Mouse (Mus musculus): Measurements from ENCODE around the gene Grin2d. TPM values are rescaled to one million over a fixed set of nuclear protein-coding genes. Genes with fewer than 3 reads are reported as not detected.
"Not testable (repeated sequence)": the region's sequence is repeated elsewhere in the genome, so short reads cannot be mapped to it uniquely, and the experiment has no call there.

The Grin2d gene
- polyA plus RNA-seq, 1 experiment from 2014 or later, result 0.13 TPM

DNA sequence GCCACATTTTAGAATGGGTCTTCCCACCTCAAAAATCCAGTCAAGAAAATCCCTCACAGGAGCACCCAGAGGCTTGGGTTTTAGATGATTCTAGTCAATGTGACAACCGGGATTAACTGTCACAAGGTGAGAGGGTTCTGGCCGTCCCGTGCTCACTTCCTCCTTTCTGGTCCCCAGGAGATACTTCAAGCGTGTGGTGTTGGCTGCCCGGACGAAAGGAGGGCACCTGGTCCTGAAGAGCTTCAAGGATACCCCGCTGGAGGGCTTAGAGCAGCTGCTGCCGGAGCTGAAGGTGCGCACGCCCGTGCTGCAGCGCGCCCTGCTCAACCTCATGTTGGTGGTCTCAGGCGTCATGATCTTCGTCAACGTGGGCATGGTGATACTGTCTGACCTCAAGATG is 31.0 kb upstream of the Grin2d start:
- Histone ChIP-seq H3K36me3 (replicated peaks; ENCODE audit: control insufficient read depth, insufficient read depth, low read depth, low read length) (no peaks in the 10 kb centered on the region), H3K9me3 (replicated peaks; ENCODE audit: control insufficient read depth, low read length) (no peaks in the 10 kb centered on the region), H3K27ac (replicated peaks; ENCODE audit: low read depth, low read length) (no peak overlapping the region), H3K4me3 (ENCODE audit: low read depth, low read length) (no peak overlapping the region), H3K4me2 (ENCODE audit: low read depth, low read length) (no peak overlapping the region), H3K4me1 (ENCODE audit: control insufficient read depth, insufficient read depth, low read length) (no peaks in the 10 kb centered on the region), H3K27me3 (ENCODE audit: control insufficient read depth, insufficient read depth, low read length) (no peaks in the 10 kb centered on the region), H3K9ac (replicated peaks; ENCODE audit: low read length) (no peak overlapping the region)
- 94% methylated on average over 16 of the region's 16 CpGs for WGBS
- ATAC-seq (replicated peaks; ENCODE audit: insufficient number of reproducible peaks, low FRiP score, low TSS enrichment, low read depth) (no peak), DNase-seq (ENCODE audit: low spot score) (no peak)

DNA sequence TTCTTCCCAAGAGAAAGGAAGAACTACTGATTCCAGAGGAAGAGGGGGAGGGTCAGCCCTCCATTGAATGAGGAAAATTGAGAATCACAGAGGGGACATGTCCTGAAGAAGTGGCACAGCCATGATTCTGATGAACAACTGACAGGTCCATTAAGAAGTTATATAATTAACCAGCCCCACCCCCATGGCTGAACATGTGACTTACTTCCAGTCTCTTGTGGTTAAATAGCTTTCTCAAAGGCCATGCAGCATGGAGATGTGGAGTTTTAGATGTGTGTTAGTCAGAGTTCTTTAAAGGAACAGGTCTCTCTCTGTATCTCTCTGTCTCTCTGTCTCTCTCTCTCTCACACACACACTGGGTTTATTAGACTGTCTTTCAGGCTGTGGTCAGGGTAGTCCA is 30.2 kb upstream of the Grin2d start:
- H3K36me3 ChIP-seq (replicated peaks; ENCODE audit: control insufficient read depth, insufficient read depth, low read depth, low read length), result no peaks in the 10 kb centered on the region
- H3K4me3 ChIP-seq (ENCODE audit: low read depth, low read length), result no peak overlapping the region
- no peaks in the 10 kb centered on the region for H3K4me1 ChIP-seq (ENCODE audit: control insufficient read depth, insufficient read depth, low read length)
- no peak overlapping the region for H3K9ac ChIP-seq (replicated peaks; ENCODE audit: low read length)
- H3K9me3 ChIP-seq (replicated peaks; ENCODE audit: control insufficient read depth, low read length), result no peaks in the 10 kb centered on the region
- DNase-seq (ENCODE audit: low spot score) (no peak), ATAC-seq (replicated peaks; ENCODE audit: insufficient number of reproducible peaks, low FRiP score, low TSS enrichment, low read depth) (no peak)
- H3K27me3 ChIP-seq (ENCODE audit: control insufficient read depth, insufficient read depth, low read length), result no peaks in the 10 kb centered on the region
- no peak overlapping the region for H3K27ac ChIP-seq (replicated peaks; ENCODE audit: low read depth, low read length)
- no peak overlapping the region for H3K4me2 ChIP-seq (ENCODE audit: low read depth, low read length)

DNA sequence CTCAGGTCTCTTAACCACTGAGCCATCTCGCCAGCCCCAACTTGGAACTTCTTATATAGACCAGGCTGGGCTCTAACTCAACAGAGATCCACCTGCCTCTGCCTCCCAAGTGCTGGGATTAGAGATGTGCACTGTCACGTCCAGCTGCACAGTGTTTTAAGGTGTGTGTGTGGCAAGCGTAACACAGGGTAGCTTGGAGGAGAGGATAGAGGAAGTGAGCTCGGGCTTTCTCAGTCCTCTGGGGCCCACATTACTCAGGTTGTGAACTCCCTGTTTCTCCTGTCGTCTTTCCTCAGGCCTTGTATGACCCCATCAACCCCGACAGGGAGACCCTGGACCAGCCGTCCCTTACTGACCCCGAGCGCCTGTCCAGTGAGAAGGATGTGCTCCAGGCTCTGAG is 28.4 kb upstream of the Grin2d start:
- Histone ChIP-seq H3K4me3 (ENCODE audit: low read depth, low read length) (no peak overlapping the region), H3K27ac (replicated peaks; ENCODE audit: low read depth, low read length) (no peak overlapping the region), H3K9me3 (replicated peaks; ENCODE audit: control insufficient read depth, low read length) (no peaks in the 10 kb centered on the region), H3K4me2 (ENCODE audit: low read depth, low read length) (no peak overlapping the region), H3K9ac (replicated peaks; ENCODE audit: low read length) (no peak overlapping the region), H3K27me3 (ENCODE audit: control insufficient read depth, insufficient read depth, low read length) (no peaks in the 10 kb centered on the region), H3K4me1 (ENCODE audit: control insufficient read depth, insufficient read depth, low read length) (no peaks in the 10 kb centered on the region), H3K36me3 (replicated peaks; ENCODE audit: control insufficient read depth, insufficient read depth, low read depth, low read length) (no peaks in the 10 kb centered on the region)
- DNase-seq (ENCODE audit: low spot score) (no peak), ATAC-seq (replicated peaks; ENCODE audit: insufficient number of reproducible peaks, low FRiP score, low TSS enrichment, low read depth) (no peak)
- WGBS, result 85% methylated on average over 9 of the region's 9 CpGs

GRCm38 (mm10) chr7:45902481-45903002 is 24.4 kb upstream of the Grin2d start:
- ATAC-seq (replicated peaks; ENCODE audit: insufficient number of reproducible peaks, low FRiP score, low TSS enrichment, low read depth) (no peak), DNase-seq (ENCODE audit: low spot score) (peak; percentile 30)
- Histone ChIP-seq H3K9ac (replicated peaks; ENCODE audit: low read length) (no peak overlapping the region), H3K27me3 (ENCODE audit: control insufficient read depth, insufficient read depth, low read length) (no peaks in the 10 kb centered on the region), H3K4me3 (ENCODE audit: low read depth, low read length) (no peak overlapping the region), H3K36me3 (replicated peaks; ENCODE audit: control insufficient read depth, insufficient read depth, low read depth, low read length) (no peaks in the 10 kb centered on the region), H3K9me3 (replicated peaks; ENCODE audit: control insufficient read depth, low read length) (no peaks in the 10 kb centered on the region), H3K4me2 (ENCODE audit: low read depth, low read length) (no peak overlapping the region), H3K27ac (replicated peaks; ENCODE audit: low read depth, low read length) (no peak overlapping the region), H3K4me1 (ENCODE audit: control insufficient read depth, insufficient read depth, low read length) (no peaks in the 10 kb centered on the region)
- whole genome bisulfite sequencing, result 76% methylated on average over 12 of the region's 12 CpGs

DNA sequence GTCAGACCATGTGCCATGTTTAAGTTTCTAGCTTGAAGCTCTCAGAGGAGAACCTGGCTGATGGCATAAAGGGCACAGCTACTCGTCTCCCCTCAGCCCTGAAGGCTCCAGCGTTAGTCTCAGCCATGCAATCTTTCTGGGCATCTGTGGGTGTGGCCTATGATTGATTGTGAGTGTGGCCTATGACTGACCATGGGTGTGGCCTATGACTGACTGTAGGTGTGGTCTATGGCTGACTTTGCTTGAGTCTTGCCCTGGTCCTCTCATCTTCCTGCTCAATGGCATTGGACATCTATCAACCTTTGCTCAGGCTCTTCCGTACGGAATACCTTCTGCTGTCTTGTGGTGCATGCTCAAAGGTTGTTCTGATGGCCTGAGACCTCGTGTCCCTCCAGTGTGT is 23.4 kb upstream of the Grin2d start:
- H3K9ac ChIP-seq (replicated peaks; ENCODE audit: low read length), result no peak overlapping the region
- H3K27ac ChIP-seq (replicated peaks; ENCODE audit: low read depth, low read length), result no peak overlapping the region
- no peaks in the 10 kb centered on the region for H3K9me3 ChIP-seq (replicated peaks; ENCODE audit: control insufficient read depth, low read length)
- no peaks in the 10 kb centered on the region for H3K27me3 ChIP-seq (ENCODE audit: control insufficient read depth, insufficient read depth, low read length)
- H3K4me1 ChIP-seq (ENCODE audit: control insufficient read depth, insufficient read depth, low read length), result no peaks in the 10 kb centered on the region
- H3K4me2 ChIP-seq (ENCODE audit: low read depth, low read length), result no peak overlapping the region
- H3K4me3 ChIP-seq (ENCODE audit: low read depth, low read length), result no peak overlapping the region
- no peak for ATAC-seq (replicated peaks; ENCODE audit: insufficient number of reproducible peaks, low FRiP score, low TSS enrichment, low read depth)
- no peaks in the 10 kb centered on the region for H3K36me3 ChIP-seq (replicated peaks; ENCODE audit: control insufficient read depth, insufficient read depth, low read depth, low read length)
- 53% methylated on average over 5 of the region's 5 CpGs for WGBS
- peak; percentile 33 for DNase-seq (ENCODE audit: low spot score)

GRCm38 (mm10) chr7:45898125-45898524 is 19.9 kb upstream of the Grin2d start:
- H3K27me3 ChIP-seq (ENCODE audit: control insufficient read depth, insufficient read depth, low read length); ATAC-seq (replicated peaks; ENCODE audit: insufficient number of reproducible peaks, low FRiP score, low TSS enrichment, low read depth); H3K27ac ChIP-seq (replicated peaks; ENCODE audit: low read depth, low read length); H3K9me3 ChIP-seq (replicated peaks; ENCODE audit: control insufficient read depth, low read length); H3K9ac ChIP-seq (replicated peaks; ENCODE audit: low read length); H3K4me1 ChIP-seq (ENCODE audit: control insufficient read depth, insufficient read depth, low read length); H3K4me3 ChIP-seq (ENCODE audit: low read depth, low read length); H3K36me3 ChIP-seq (replicated peaks; ENCODE audit: control insufficient read depth, insufficient read depth, low read depth, low read length); H3K4me2 ChIP-seq (ENCODE audit: low read depth, low read length): not testable (repeated sequence)
- peak; percentile 62 for DNase-seq (ENCODE audit: low spot score)
- 64% methylated on average over 4 of the region's 4 CpGs for WGBS

DNA sequence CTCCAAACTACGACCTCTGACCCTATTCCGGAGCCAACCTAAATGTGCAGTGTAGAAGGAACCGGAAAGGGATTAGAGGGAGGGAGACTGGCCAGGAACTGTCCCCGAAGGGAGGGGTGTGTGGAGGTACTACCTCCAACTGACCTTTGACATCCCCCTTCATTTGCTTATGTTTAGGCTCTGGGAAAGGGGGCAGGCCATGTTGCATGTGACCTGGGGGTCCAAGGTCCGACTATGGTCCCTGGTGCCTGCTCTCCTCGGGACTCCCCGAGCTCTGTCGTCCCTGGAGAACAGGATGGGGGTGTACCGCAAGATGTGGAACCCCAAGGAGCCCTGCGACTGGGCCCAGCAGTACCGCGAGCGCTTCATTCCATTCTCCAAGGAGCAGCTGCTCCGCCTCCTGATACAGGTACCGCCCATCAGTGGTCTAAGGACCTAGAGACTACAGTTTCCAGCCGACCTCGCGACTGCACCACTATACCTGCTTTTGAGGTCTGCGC is 19.1 kb upstream of the Grin2d start:
- no peaks in the 10 kb centered on the region for H3K4me1 ChIP-seq (ENCODE audit: control insufficient read depth, insufficient read depth, low read length)
- peak; percentile 59 for DNase-seq (ENCODE audit: low spot score)
- peak overlapping the region; percentile 84 for H3K4me2 ChIP-seq (ENCODE audit: low read depth, low read length)
- peak overlapping the region; percentile 72 for H3K9ac ChIP-seq (replicated peaks; ENCODE audit: low read length)
- peak overlapping the region; percentile 49 for H3K4me3 ChIP-seq (ENCODE audit: low read depth, low read length)
- H3K9me3 ChIP-seq (replicated peaks; ENCODE audit: control insufficient read depth, low read length), result no peaks in the 10 kb centered on the region
- no peak overlapping the region for H3K27ac ChIP-seq (replicated peaks; ENCODE audit: low read depth, low read length)
- H3K36me3 ChIP-seq (replicated peaks; ENCODE audit: control insufficient read depth, insufficient read depth, low read depth, low read length), result no peaks in the 10 kb centered on the region
- peak; percentile 56 for ATAC-seq (replicated peaks; ENCODE audit: insufficient number of reproducible peaks, low FRiP score, low TSS enrichment, low read depth)
- no peaks in the 10 kb centered on the region for H3K27me3 ChIP-seq (ENCODE audit: control insufficient read depth, insufficient read depth, low read length)
- 2% methylated on average over 19 of the region's 19 CpGs for WGBS

- under 1% methylated on average over 40 of the region's 40 CpGs for WGBS
- DNase-seq (ENCODE audit: low spot score) (peak; percentile 99), ATAC-seq (replicated peaks; ENCODE audit: insufficient number of reproducible peaks, low FRiP score, low TSS enrichment, low read depth) (peak; percentile 80)
- no peaks in the 10 kb centered on the region for H3K9me3 ChIP-seq (replicated peaks; ENCODE audit: control insufficient read depth, low read length)
- no peaks in the 10 kb centered on the region for H3K4me1 ChIP-seq (ENCODE audit: control insufficient read depth, insufficient read depth, low read length)
- no peaks in the 10 kb centered on the region for H3K27me3 ChIP-seq (ENCODE audit: control insufficient read depth, insufficient read depth, low read length)
- peak within 1 kb of the TSS; percentile 72 for H3K9ac ChIP-seq (replicated peaks; ENCODE audit: low read length)
- H3K4me2 ChIP-seq (ENCODE audit: low read depth, low read length), result peak within 1 kb of the TSS; percentile 84
- peak within 1 kb of the TSS; percentile 49 for H3K4me3 ChIP-seq (ENCODE audit: low read depth, low read length)
- H3K36me3 ChIP-seq (replicated peaks; ENCODE audit: control insufficient read depth, insufficient read depth, low read depth, low read length), result no peaks in the 10 kb centered on the region
- no peak within 1 kb of the TSS for H3K27ac ChIP-seq (replicated peaks; ENCODE audit: low read depth, low read length)
Measured at GRCm38 (mm10) chr7:45896517-45897257, 18.5 kb upstream of the Grin2d start, which contains the start of the genes Syngr4 and Tmem143. TSS of gene Syngr4 (minus strand) at chr7:45896714. TSS of gene Tmem143 (plus strand) at chr7:45896941.
